Mouse (Mus musculus): ENCODE results near the gene Clcn2.

DNA sequence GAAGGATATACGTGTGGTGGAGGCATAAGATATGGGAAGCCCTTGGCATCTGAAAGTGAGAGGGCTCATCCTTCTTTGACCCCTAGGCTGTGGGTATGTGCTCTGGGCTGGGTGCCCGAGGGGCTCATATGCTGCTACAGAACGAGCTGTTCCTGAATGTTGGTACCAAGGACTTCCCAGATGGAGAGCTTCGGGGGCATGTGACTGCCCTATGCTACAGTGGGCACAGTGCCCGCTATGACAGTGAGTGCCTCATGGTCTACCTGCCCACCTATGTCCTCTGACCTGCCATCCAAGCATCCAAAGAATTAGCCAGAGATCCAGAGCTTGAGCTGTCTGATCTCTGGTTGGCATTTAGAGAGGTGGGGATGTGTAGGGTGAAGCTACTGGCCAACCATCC is 19.3 kb upstream of the Clcn2 start:
- no peak for TF ChIP-seq EP300 (IDR thresholded peaks at IDR 0.05; ENCODE audit: low read depth)
- no peak for TF ChIP-seq CTCF (IDR thresholded peaks at IDR 0.05; ENCODE audit: low read depth)
